Mouse (Mus musculus): Measurements from ENCODE around the gene Serbp1. TPM values are rescaled to one million over a fixed set of nuclear protein-coding genes. Genes with fewer than 3 reads are reported as not detected.

Gene Serbp1
- polyA plus RNA-seq, 1 experiment from 2014 or later: 295 TPM

GRCm38 (mm10) chr6:67281614-67282197, 43.7 kb downstream of the Serbp1 start:
- no peak overlapping the region for H3K27ac ChIP-seq (ENCODE audit: low read length)
- 76% methylated on average over 9 of the region's 9 CpGs for WGBS
- no peaks in the 10 kb centered on the region for H3K27me3 ChIP-seq (ENCODE audit: control insufficient read depth, insufficient read depth, low read length)
- H3K9me3 ChIP-seq (replicated peaks; ENCODE audit: control insufficient read depth, low read length): no peaks in the 10 kb centered on the region
- no peak overlapping the region for H3K4me3 ChIP-seq (replicated peaks; ENCODE audit: low read length)
- no peak overlapping the region for H3K9ac ChIP-seq (ENCODE audit: low read length)
- H3K36me3 ChIP-seq (ENCODE audit: control insufficient read depth, insufficient read depth, low read length): peaks cover 25% of the 10 kb centered on the region
- no peak for ATAC-seq (ENCODE audit: insufficient read depth, low FRiP score)
- no peak overlapping the region for H3K4me2 ChIP-seq (ENCODE audit: low read depth, low read length)
- H3K4me1 ChIP-seq (ENCODE audit: control insufficient read depth, insufficient read depth, low read length): no peaks in the 10 kb centered on the region

GRCm38 (mm10) chr6:67282897-67283296, 44.9 kb downstream of the Serbp1 start:
- H3K9ac ChIP-seq (ENCODE audit: low read length): no peak overlapping the region
- H3K27ac ChIP-seq (ENCODE audit: low read length): no peak overlapping the region
- 70% methylated on average over 1 of the region's 1 CpGs for WGBS
- H3K27me3 ChIP-seq (ENCODE audit: control insufficient read depth, insufficient read depth, low read length): no peaks in the 10 kb centered on the region
- no peak overlapping the region for H3K4me3 ChIP-seq (replicated peaks; ENCODE audit: low read length)
- no peak for ATAC-seq (ENCODE audit: insufficient read depth, low FRiP score)
- no peaks in the 10 kb centered on the region for H3K9me3 ChIP-seq (replicated peaks; ENCODE audit: control insufficient read depth, low read length)
- H3K4me1 ChIP-seq (ENCODE audit: control insufficient read depth, insufficient read depth, low read length): no peaks in the 10 kb centered on the region
- peaks cover 25% of the 10 kb centered on the region for H3K36me3 ChIP-seq (ENCODE audit: control insufficient read depth, insufficient read depth, low read length)
- no peak overlapping the region for H3K4me2 ChIP-seq (ENCODE audit: low read depth, low read length)

GRCm38 (mm10) chr6:67292042-67292623, 54.2 kb downstream of the Serbp1 start:
- no peaks in the 10 kb centered on the region for H3K9me3 ChIP-seq (replicated peaks; ENCODE audit: control insufficient read depth, low read length)
- no peak overlapping the region for H3K4me3 ChIP-seq (replicated peaks; ENCODE audit: low read length)
- H3K4me1 ChIP-seq (ENCODE audit: control insufficient read depth, insufficient read depth, low read length): no peaks in the 10 kb centered on the region
- no peak overlapping the region for H3K4me2 ChIP-seq (ENCODE audit: low read depth, low read length)
- H3K9ac ChIP-seq (ENCODE audit: low read length): no peak overlapping the region
- no peak overlapping the region for H3K27ac ChIP-seq (ENCODE audit: low read length)
- no peak for ATAC-seq (ENCODE audit: insufficient read depth, low FRiP score)
- WGBS: 77% methylated on average over 5 of the region's 5 CpGs
- no peaks in the 10 kb centered on the region for H3K36me3 ChIP-seq (ENCODE audit: control insufficient read depth, insufficient read depth, low read length)
- H3K27me3 ChIP-seq (ENCODE audit: control insufficient read depth, insufficient read depth, low read length): no peaks in the 10 kb centered on the region

- H3K27me3 ChIP-seq (ENCODE audit: control insufficient read depth, insufficient read depth, low read length): no peaks in the 10 kb centered on the region
- H3K9me3 ChIP-seq (replicated peaks; ENCODE audit: control insufficient read depth, low read length): no peaks in the 10 kb centered on the region
- no peak overlapping the region for H3K27ac ChIP-seq (ENCODE audit: low read length)
- no peak for ATAC-seq (ENCODE audit: insufficient read depth, low FRiP score)
- no peak overlapping the region for H3K4me3 ChIP-seq (replicated peaks; ENCODE audit: low read length)
- no peak overlapping the region for H3K9ac ChIP-seq (ENCODE audit: low read length)
- H3K4me2 ChIP-seq (ENCODE audit: low read depth, low read length): no peak overlapping the region
- WGBS: 53% methylated on average over 5 of the region's 5 CpGs
- peaks cover 8% of the 10 kb centered on the region; the same call in 1 of the 2 replicates for H3K4me1 ChIP-seq (ENCODE audit: control insufficient read depth, insufficient read depth, low read length)
- H3K36me3 ChIP-seq (ENCODE audit: control insufficient read depth, insufficient read depth, low read length): no peaks in the 10 kb centered on the region
Measured at GRCm38 (mm10) chr6:67296126-67296525, 58.1 kb downstream of the Serbp1 start.

- H3K4me3 ChIP-seq (replicated peaks; ENCODE audit: low read length): no peak overlapping the region
- ATAC-seq (ENCODE audit: insufficient read depth, low FRiP score): no peak
- no peaks in the 10 kb centered on the region for H3K27me3 ChIP-seq (ENCODE audit: control insufficient read depth, insufficient read depth, low read length)
- H3K9ac ChIP-seq (ENCODE audit: low read length): no peak overlapping the region
- no peaks in the 10 kb centered on the region for H3K36me3 ChIP-seq (ENCODE audit: control insufficient read depth, insufficient read depth, low read length)
- peaks cover 12% of the 10 kb centered on the region; the same call in 1 of the 2 replicates for H3K4me1 ChIP-seq (ENCODE audit: control insufficient read depth, insufficient read depth, low read length)
- no peak overlapping the region for H3K27ac ChIP-seq (ENCODE audit: low read length)
- 75% methylated on average over 5 of the region's 5 CpGs for WGBS
- no peaks in the 10 kb centered on the region for H3K9me3 ChIP-seq (replicated peaks; ENCODE audit: control insufficient read depth, low read length)
- no peak overlapping the region for H3K4me2 ChIP-seq (ENCODE audit: low read depth, low read length)
Measured at GRCm38 (mm10) chr6:67298742-67299141, 60.8 kb downstream of the Serbp1 start.

GRCm38 (mm10) chr6:67300300-67300699, 62.3 kb downstream of the Serbp1 start:
- Histone ChIP-seq H3K4me1 (ENCODE audit: control insufficient read depth, insufficient read depth, low read length) (peaks cover 12% of the 10 kb centered on the region; the same call in 1 of the 2 replicates), H3K4me3 (replicated peaks; ENCODE audit: low read length) (no peak overlapping the region), H3K4me2 (ENCODE audit: low read depth, low read length) (no peak overlapping the region), H3K27me3 (ENCODE audit: control insufficient read depth, insufficient read depth, low read length) (no peaks in the 10 kb centered on the region), H3K9me3 (replicated peaks; ENCODE audit: control insufficient read depth, low read length) (no peaks in the 10 kb centered on the region), H3K9ac (ENCODE audit: low read length) (no peak overlapping the region), H3K36me3 (ENCODE audit: control insufficient read depth, insufficient read depth, low read length) (no peaks in the 10 kb centered on the region), H3K27ac (ENCODE audit: low read length) (peak overlapping the region; percentile 60; the same call in 1 of the 2 replicates)
- WGBS: 36% methylated on average over 4 of the region's 4 CpGs
- peak; percentile 39; the same call in 1 of the 2 replicates for ATAC-seq (ENCODE audit: insufficient read depth, low FRiP score)

GRCm38 (mm10) chr6:67300710-67301163, 62.8 kb downstream of the Serbp1 start:
- ATAC-seq (ENCODE audit: insufficient read depth, low FRiP score): peak; percentile 42; the same call in 1 of the 2 replicates
- Histone ChIP-seq H3K4me1 (ENCODE audit: control insufficient read depth, insufficient read depth, low read length) (peaks cover 12% of the 10 kb centered on the region; the same call in 1 of the 2 replicates), H3K9ac (ENCODE audit: low read length) (no peak overlapping the region), H3K4me2 (ENCODE audit: low read depth, low read length) (no peak overlapping the region), H3K27me3 (ENCODE audit: control insufficient read depth, insufficient read depth, low read length) (no peaks in the 10 kb centered on the region), H3K9me3 (replicated peaks; ENCODE audit: control insufficient read depth, low read length) (no peaks in the 10 kb centered on the region), H3K36me3 (ENCODE audit: control insufficient read depth, insufficient read depth, low read length) (no peaks in the 10 kb centered on the region), H3K27ac (ENCODE audit: low read length) (peak overlapping the region; percentile 67), H3K4me3 (replicated peaks; ENCODE audit: low read length) (no peak overlapping the region)
- 33% methylated on average over 6 of the region's 6 CpGs for WGBS

GRCm38 (mm10) chr6:67301230-67301629, 63.3 kb downstream of the Serbp1 start:
- H3K36me3 ChIP-seq (ENCODE audit: control insufficient read depth, insufficient read depth, low read length): no peaks in the 10 kb centered on the region
- H3K9me3 ChIP-seq (replicated peaks; ENCODE audit: control insufficient read depth, low read length): no peaks in the 10 kb centered on the region
- ATAC-seq (ENCODE audit: insufficient read depth, low FRiP score): no peak
- H3K9ac ChIP-seq (ENCODE audit: low read length): no peak overlapping the region
- 85% methylated on average over 3 of the region's 3 CpGs for WGBS
- peak overlapping the region; percentile 67 for H3K27ac ChIP-seq (ENCODE audit: low read length)
- H3K4me2 ChIP-seq (ENCODE audit: low read depth, low read length): no peak overlapping the region
- H3K4me1 ChIP-seq (ENCODE audit: control insufficient read depth, insufficient read depth, low read length): peaks cover 12% of the 10 kb centered on the region; the same call in 1 of the 2 replicates
- no peak overlapping the region for H3K4me3 ChIP-seq (replicated peaks; ENCODE audit: low read length)
- H3K27me3 ChIP-seq (ENCODE audit: control insufficient read depth, insufficient read depth, low read length): no peaks in the 10 kb centered on the region

GRCm38 (mm10) chr6:67302471-67302870, 64.5 kb downstream of the Serbp1 start:
- Histone ChIP-seq H3K27me3 (ENCODE audit: control insufficient read depth, insufficient read depth, low read length) (no peaks in the 10 kb centered on the region), H3K9ac (ENCODE audit: low read length) (no peak overlapping the region), H3K4me2 (ENCODE audit: low read depth, low read length) (no peak overlapping the region), H3K27ac (ENCODE audit: low read length) (no peak overlapping the region), H3K36me3 (ENCODE audit: control insufficient read depth, insufficient read depth, low read length) (no peaks in the 10 kb centered on the region), H3K4me1 (ENCODE audit: control insufficient read depth, insufficient read depth, low read length) (peaks cover 12% of the 10 kb centered on the region; the same call in 1 of the 2 replicates), H3K9me3 (replicated peaks; ENCODE audit: control insufficient read depth, low read length) (no peaks in the 10 kb centered on the region), H3K4me3 (replicated peaks; ENCODE audit: low read length) (no peak overlapping the region)
- WGBS: 71% methylated on average over 4 of the region's 4 CpGs
- no peak for ATAC-seq (ENCODE audit: insufficient read depth, low FRiP score)
